Mouse (Mus musculus): ENCODE results near the gene Efcab11.

GRCm38 (mm10) chr12:99885282-99885901 lies 1.2 kb upstream of the Efcab11 start:
- TF ChIP-seq CTCF (IDR thresholded peaks at IDR 0.05; ENCODE audit: low read depth): no peak
- TF ChIP-seq EP300 (IDR thresholded peaks at IDR 0.05; ENCODE audit: low read depth): no peak
